Mouse (Mus musculus) CH12F3 (cell line): ENCODE results near the gene Gm44579.

Experiments
- in situ Hi-C: fragments of 300-500 bp; cut with MboI; formaldehyde crosslinking; loops from 2 replicates; pipeline ENCODE4 v1.14.3; 2020; ENCODE audit warnings: low sequenced_read_pairs

Gm44579 gene

DNA sequence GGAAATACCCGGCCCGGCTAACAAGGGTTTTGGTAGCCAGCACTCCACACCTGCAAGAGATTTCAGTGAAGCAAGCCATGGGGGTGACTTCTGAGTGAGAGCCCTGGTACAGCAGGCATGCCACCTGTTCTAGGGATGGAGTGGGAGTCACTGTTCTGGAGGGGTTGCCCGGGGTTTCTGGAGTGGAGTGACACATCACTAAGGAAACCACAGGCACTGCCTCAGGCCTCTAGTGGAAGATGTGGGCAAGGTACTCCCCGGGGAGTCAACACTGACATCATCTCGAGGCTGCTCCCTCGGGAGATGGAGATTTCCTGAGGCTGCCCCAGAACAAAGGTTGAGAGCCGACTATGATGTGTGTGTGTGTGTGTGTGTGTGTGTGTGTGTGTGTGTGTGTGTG lies 50.4 kb downstream of the Gm44579 start:
- in situ Hi-C loops, result no loop called here

DNA sequence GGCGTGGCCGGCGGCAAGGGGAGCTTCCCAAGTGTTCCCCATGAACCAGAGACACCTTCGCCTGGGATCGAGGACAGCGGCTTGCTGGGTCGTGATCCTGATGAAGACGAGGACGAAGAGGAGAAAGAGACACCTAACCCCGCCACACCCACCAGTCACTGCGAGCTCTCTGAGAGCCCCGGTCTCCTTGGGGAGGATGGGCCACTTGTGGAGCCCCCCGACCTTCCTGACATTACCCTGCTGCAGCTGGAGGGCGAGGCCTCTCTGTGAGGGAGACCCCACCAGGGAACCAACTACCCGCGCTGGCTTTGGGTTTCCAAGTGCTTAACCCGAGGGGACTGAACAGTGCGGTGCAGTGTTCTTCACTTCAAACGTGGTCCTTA lies 52.2 kb downstream of the Gm44579 start:
- in situ Hi-C loops, result no loop called here

DNA sequence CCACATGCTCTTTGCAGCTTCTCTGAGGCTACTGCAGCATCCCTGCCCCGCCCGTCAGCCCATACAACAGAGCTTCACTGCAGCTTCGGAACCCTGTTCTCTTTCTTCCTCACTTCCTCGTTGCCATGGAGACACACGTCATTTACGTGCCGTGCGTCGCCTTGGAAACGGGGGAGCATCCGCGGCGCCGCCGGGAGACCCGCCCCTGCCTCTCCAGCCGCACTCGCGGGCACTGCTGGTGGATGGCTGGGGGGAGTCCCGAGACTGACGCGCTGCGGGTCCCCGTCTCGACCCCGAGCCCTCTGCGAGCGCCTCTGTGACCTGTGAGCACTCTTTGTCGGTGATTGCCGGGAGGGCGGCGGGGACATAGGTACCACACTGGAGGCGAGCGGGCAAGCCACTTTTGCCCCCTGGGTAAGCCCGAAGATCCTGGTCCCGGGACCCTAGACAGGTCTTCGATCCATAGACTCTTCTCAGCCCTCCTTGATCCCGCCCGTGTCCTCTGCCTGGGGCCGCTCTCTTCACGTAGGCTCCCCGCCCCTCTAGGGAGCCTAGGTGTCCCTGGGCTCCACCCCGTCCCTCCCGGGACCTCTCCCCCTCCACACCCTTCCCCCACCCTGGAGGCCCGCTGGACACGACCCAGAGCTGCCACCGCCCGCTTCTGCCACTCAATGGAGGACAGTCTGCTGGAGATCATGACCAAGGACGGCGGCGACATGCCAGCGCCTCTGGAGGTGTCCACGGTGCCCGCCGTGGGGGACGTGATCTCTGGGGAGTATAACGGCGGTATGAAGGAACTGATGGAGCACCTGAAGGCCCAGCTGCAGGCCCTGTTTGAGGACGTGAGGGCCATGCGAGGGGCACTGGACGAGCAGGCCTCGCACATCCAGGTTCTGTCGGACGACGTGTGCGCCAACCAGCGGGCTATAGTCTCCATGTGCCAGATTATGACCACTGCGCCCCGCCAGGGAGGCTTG lies 52.8 kb downstream of the Gm44579 start:
- in situ Hi-C loops, result no loop called here

DNA sequence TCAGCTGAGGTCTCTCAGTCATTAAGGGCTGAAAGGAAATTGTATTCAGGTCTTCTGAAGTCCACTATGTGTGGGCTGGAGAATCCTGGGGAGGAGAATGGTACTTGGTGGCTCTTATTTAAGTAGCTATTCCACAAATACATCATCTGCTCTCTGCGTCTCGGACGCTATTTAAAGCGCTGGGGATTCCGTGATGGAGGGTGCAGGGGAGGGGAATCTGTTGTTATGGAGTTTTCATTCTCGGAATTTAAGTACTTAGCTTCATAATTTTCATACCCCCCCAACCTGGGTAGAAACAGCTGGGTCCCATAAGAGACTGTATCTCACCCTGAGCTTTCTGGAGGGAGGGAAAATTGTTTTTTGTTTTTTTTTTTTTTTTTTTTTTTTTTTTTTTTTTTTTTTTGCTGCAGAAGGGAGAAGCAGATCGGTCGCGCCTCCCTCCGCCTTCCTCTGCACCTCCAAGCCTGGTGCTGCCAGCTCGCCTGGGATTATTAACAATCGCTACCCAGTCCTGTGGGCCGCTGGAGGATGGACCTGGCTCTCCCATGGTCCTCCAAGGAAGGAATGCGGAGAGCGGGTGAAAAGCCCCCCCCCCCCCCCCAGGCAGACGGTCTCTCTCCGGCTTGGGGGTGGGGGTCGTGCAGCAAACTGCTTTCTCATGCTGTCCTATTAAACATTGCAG lies 53.7 kb downstream of the Gm44579 start, which contains the start of gene Ccdc184:
TSS of gene Ccdc184 (plus strand) at position 196 of the 682 bp plus-strand sequence.
- in situ Hi-C loops, result no loop called here

DNA sequence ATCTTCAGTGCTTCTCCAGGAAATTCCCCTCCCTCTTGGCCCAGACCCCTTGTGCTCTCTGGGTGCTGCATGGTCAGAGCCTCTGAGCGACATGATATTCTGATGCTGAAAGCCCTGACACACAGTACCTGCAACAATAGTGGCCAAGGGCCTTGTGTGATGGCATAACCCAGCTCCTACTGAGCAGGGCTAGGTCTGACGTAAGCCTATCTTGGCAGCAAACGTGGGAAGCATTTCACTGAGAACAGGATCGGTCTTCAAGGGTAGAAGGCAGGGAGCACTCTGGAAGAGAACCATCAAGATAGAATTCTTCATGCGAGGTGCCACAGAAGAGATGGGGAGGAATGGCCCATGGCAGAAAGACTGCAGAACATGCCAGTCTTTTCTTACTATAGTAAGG lies 55.3 kb downstream of the Gm44579 start, which contains the start of gene Asb8:
TSS of gene Asb8 (minus strand) at position 101 of the 400 bp plus-strand sequence.
- in situ Hi-C loops, result no loop called here

DNA sequence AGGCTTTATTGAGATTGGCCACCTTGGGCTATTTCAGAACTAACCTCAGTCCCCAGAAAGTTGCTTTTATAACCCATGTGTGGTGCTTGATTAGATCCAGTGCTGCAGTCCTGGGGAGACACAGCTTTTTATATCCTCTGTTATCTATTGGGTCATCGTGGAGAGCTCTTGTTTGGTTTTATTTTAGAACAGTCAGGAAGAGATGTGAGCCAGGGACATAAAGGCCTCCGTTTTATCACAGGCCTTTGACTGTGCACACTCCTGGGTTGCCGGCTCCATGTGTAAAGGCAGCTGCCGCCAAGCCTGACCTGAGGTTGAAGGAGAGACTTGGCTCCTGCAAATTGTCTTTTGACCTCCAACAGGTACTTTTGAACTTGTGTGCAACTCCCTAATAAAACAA lies 58.2 kb downstream of the Gm44579 start:
- in situ Hi-C loops, result no loop called here

DNA sequence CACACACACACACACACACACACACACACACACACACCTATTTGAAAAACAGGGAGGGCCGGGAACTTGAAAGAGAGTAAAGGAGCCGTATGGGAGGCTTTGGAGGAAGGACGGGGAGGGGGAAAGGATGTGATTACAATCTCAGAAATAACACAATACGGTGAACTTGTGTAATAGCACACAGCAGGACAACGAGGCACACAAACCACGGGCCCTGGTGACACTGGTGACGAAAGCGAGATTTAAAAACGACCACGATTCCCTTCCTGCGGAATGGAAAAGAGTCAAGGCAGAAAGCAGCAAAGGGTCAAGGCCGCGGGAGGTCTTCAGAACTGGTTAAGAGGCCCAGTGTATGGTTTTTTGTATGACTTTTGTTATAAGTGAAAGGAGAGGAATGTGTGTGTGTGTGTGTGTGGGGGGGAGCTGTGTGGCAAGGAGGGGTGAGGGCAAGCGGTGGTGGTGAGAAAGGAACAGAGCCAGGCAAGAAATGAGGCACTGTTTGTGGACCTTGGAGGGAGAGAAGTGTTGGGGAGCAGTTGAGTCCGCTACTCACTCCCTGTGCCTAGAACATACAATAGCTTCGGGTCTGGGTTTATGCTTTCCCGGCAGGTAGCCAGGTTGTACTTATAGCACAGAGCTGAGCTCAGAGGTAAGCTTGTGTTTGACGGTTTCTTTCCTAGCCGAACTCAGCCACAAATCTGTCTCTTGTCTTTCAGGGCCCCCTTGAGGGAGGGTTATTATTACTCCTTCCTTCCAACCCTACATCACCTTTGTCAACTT lies 59.6 kb downstream of the Gm44579 start:
- in situ Hi-C loops, result no loop called here

DNA sequence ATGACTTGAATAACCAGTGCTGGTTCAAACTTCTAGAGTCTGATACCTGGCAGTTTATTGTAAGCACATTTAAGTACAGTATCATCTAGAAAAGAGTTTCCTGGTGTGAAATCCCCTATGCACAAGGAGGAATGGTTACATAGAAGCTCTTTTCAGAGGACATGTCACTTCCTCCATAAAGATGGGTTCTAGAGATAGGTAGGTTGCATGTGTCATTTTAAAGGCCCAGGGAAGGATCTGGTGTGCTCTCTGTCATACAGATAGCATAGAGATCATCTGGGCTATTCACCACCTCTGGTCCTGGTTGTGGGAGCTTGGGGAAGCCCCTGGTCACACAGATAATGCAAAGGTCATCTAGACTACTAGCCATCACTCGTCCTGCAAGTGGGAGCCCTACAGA lies 63.5 kb downstream of the Gm44579 start:
- in situ Hi-C loops, result no loop called here

DNA sequence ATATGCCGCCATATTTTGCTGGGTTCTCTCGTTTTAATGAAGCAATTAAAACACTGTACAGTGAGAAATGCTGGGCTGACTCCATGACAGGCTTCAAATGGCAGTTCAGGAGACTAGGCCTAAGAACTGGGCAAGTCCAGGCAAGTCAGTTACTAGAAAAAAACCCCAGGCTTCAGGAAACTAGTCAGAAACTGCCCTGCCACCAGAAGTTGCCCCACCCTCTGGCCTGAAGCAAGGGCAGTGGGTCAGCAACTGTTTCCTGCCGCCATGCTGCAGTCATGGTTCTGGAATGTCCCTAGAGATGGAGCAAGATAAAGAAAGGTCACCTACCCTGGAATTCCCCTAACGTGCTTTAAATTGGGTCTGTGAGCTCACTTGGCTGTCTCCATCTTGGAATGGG lies 64.8 kb downstream of the Gm44579 start:
- in situ Hi-C loops, result no loop called here

DNA sequence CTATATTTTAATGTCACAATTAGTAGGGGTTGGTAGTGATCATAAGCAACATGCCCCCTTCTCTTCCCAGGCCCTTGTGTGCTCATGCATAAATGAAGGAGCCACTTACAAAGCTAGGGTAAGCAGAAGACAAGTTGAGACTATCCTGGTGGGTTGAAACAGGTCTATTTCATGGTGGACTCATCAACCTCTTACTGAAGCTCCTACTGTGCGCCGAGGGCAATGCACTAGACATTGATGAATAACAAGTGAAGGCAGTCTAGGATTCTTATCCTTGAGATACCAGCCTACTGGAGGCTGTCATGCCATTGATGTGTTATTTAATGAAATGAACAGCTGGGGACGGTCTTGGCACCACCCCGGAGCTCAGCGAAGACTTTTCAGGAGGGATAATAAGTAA lies 65.5 kb downstream of the Gm44579 start:
- in situ Hi-C loops, result no loop called here

DNA sequence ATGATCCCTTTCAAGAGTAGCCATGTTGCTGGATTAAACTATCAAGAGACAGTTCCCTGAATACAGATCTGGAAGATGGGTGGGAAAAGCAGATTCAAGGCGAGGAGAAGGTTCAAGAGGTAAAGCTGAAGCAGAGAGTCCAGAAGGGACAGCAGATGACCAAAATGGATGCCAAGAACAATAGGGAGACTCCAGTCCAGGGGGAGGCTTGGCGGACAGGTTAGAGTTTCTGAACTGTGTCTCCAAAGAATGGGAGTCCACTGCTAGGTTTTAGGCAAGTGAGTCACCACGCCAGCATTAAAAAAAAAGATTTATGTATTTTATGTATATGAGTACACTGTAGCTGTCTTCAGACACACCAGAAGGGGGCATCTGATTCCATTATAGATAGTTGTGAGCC lies 66.1 kb downstream of the Gm44579 start:
- in situ Hi-C loops, result no loop called here

DNA sequence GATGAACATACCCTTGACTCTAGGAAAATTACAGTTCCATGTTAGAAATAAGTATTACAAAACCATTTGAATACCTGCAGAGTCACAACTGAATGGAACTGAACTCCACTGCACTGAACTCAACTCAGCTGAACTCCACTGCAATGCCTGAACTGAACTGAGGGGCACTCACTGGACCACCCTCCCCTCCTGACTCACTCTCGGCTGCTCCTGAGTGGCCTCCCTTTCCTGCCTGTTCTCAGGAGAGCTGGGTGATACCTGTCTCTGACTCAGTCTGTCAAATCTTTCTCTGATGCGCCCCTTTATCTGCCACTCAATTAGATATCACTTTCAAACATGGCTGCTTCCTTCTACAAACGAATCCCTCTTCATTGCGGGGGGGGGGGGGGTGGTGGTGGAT lies 66.6 kb downstream of the Gm44579 start:
- in situ Hi-C loops, result no loop called here

DNA sequence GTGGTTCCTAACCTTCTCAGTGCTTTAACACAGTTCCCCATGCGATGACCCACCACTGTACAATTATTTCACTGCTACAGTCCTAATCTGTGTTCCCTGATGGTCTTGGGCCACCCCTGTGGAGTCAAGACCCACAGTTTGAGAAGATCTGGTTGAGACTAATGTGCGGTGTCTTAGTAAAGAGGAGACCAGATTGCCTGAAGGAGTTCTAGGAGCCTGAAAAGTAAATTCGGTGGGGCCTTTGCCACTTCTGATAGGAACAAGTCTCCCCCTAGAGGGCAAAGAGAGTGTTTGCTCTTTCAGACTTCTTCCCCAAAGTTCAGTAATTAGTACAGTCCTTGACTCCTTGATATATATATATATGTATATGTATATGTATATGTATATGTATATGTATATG lies 67.2 kb downstream of the Gm44579 start:
- in situ Hi-C loops, result no loop called here

DNA sequence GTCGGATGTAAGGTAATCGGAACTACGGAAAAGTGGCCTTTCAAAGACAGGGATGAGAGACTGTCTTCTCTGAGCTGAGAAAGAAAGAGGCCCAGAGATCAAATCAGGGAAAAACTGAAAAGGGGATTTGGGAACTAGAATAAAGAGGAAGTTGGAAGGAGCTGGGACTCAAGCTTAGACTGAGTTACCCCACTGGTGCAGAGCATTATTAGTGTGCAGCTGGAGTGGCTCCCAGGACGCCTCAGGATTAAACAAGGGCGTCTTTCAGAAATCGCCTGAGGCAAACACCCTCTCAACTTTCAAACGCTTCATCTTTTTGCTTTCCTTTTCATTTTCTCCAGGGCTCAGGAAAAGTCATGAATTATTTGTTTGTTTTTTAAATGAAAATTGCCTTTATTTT lies 67.9 kb downstream of the Gm44579 start:
- in situ Hi-C loops, result no loop called here

DNA sequence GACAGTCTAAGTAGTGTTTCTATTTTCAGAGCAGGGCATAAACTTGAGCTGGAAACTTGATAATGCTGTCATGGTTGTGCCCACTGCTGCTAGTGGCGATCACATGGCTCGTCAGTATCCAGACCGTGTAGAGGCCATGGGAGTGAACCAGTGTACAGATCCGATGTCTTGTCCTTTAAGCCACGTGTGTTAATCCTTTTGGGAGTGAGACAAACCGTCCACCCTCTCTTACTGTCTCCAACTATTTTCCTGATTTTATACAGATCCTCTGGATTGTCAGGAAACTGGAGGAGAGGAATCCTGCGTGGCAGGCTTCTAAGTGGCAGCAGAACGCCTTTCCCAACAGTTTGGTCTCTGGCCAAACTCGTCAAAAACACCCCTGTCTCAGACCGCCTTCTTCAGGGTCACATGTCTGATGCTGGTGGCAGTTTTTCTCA lies 71.6 kb downstream of the Gm44579 start:
- in situ Hi-C loops, result no loop called here

DNA sequence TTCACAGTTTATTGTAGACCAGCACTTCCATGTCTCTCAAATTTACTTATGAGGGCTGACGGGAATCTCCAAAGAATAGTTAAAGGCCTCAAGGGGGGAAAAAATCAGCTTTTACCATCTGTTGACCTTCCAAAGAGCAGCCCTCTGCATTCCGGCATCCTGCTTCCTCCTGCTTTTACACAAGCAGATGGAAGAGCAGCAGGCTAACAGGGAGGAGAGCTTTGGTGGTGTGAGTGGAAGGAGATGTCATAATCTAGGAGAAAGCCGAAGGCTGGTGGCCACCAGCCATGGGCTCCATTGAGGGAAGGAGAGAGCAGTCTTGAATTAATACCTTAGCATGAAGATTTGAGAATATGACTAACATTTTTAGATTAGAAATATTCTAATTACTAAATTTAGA lies 72.4 kb downstream of the Gm44579 start:
- in situ Hi-C loops, result no loop called here

DNA sequence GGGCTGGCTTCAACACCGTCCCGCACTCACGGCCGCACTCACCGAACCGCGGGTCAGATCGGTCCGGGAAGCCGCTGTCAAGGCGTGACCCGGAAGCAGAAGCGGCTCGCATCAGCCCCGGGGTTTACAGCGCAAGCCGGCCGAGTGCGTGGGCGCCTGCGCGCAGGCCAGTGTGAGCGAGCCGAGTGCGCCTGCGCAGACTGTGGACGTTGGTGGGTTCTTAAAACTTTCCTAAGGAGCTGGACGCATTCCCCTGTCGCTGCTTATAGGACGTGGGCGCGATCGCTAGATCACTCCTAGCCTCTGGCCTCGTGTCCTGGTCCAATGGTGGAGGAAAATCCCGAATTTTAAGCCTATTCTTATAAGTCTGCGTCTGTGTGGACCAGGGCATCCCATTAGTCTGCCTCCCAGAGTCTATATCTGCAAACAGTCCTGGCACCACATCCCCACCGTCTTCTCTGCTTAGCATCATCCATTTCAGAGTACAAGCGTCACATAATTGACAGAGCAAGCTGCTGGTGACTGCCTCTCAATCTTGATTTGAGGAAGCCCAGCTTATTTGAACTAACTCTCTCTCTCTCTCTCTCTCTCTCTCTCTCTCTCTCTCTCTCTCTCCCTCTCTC lies 75.1 kb downstream of the Gm44579 start:
- in situ Hi-C loops, result no loop called here

DNA sequence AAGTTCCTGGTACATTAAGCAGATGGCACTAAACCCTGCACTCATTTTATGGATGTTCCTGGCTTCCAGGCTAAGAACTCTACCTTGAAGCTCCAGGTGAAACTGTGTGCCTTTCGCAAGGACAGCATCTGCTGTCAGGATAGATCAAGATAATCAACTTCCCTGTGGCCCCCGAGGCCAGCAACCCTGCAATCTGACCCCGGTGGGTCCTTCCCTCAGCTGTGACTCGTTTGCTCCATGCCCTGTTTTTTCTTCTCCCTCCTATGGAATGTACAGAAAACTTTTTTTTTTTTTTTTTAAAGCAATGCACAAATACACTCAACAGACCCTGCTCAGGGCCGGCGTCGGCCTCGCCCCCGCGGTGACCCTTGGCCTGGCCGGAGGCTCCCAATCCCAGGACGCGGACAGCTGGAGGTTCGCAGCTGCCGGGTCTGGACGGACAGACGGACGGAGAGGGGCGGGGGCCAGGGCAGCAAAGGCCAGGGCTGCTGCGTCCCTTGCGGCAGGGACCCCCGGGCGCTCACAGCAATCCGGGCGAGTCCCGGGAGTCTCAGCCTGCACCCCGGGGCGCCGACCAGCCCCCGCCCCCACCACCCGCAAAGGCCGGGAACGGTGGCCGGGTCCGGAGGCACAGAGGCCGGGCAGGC lies 75.8 kb downstream of the Gm44579 start:
- in situ Hi-C loops, result no loop called here

DNA sequence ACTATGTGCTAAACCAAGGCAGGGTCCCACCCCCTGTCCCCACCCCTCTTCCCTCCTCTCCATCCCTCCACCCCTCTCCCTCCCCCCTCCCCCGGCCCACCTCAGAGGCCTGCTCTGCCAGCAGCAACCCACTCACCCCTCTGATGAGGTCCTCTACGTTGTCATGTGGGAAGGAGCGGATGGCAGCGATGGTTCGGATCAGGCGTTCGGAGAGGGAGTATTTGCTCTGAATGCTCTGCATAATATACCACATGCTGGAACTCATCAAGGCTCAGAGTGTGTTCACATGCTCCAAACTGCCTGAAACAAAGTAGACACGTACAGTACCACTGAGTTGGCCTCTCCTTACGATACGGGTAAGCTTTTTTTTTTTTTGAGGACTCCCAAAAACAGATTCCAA lies 78.3 kb downstream of the Gm44579 start:
- in situ Hi-C loops, result no loop called here

DNA sequence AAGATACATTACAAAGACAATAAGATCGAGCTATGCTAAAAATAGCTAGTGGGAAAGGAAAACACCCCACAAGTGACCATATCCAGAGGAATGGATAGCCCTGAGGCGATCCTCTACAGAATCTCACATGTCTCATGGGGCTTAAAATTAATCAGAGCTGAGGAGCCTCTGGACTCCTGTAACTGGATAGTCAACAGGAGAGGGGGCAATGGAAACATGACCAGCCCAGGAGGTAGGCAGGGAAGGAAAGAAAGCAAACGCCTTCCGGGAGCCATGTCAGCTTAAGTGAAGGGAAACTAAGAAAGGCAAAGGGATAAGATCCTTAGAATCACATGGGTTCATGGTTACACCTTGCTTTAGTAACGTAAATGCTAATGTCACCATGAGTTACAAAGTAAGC lies 80.0 kb downstream of the Gm44579 start:
- in situ Hi-C loops, result no loop called here
